Mouse (Mus musculus): ENCODE measurements around the gene Ripor2. TPM values are rescaled to one million over a fixed set of nuclear protein-coding genes. Genes with fewer than 3 reads are reported as not detected.

Gene Ripor2
- polyA plus RNA-seq, 1 experiment from 2014 or later = 0.72 TPM

DNA sequence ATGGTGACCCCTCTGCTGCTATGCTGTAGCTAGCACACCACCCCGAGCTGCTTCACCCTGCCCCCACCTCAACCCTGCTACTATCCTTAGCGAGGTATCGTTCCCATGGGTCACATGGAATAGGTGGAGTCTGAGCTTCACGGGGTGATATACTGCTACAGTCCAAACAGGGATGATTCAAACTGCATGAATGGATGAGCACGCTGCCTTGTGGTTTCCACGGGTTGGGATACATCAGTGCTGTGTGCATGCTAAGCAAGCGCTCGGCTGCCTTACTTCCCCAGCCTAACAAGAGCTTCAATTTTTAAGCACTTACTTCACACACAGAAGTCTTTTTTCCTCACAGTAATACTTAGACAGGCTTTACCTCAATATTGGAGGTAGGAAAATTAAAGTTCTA is 168.8 kb downstream of the Ripor2 start:
- no peaks in the 10 kb centered on the region for H3K27me3 ChIP-seq (ENCODE audit: control insufficient read depth, insufficient read depth, low read length)
- no peak overlapping the region for H3K27ac ChIP-seq (replicated peaks; ENCODE audit: low read depth, low read length)
- no peaks in the 10 kb centered on the region for H3K4me1 ChIP-seq (ENCODE audit: control insufficient read depth, insufficient read depth, low read length)
- no peaks in the 10 kb centered on the region for H3K9me3 ChIP-seq (ENCODE audit: control insufficient read depth, low read length)
- H3K4me2 ChIP-seq (ENCODE audit: low read depth, severe bottlenecking) = no peak overlapping the region
- no peak for ATAC-seq (ENCODE audit: insufficient number of reproducible peaks, low FRiP score, low TSS enrichment, low read depth)
- no peak overlapping the region for H3K9ac ChIP-seq (ENCODE audit: low read length)
- WGBS = 90% methylated on average over 8 of the region's 8 CpGs
- no peak for DNase-seq (ENCODE audit: low spot score)
- peaks cover 3% of the 10 kb centered on the region for H3K36me3 ChIP-seq (ENCODE audit: control insufficient read depth, insufficient read depth, low read length)
- H3K4me3 ChIP-seq (ENCODE audit: low read depth, low read length) = no peak overlapping the region

DNA sequence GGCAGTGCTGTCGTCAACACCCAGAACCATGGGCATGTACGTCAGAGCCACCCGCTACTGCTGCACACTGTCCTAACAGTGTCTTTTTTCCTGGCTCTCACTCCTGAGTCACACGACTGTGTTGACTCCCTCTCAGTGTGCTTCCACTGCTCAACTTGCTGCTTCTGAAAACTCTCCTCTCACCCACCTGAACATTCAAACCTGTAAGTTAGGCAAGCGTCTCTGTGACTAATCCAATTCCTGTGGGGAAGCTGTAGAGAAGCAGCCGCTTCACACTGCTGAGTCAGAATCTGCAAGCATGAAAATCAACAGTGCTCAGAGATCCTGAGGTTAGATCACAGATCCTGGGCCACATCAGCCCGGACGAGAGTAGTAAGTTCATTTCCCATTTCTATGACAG is 169.4 kb downstream of the Ripor2 start:
- H3K9me3 ChIP-seq (ENCODE audit: control insufficient read depth, low read length) = no peaks in the 10 kb centered on the region
- no peaks in the 10 kb centered on the region for H3K4me1 ChIP-seq (ENCODE audit: control insufficient read depth, insufficient read depth, low read length)
- WGBS = 94% methylated on average over 8 of the region's 8 CpGs
- H3K27me3 ChIP-seq (ENCODE audit: control insufficient read depth, insufficient read depth, low read length) = no peaks in the 10 kb centered on the region
- H3K4me3 ChIP-seq (ENCODE audit: low read depth, low read length) = no peak overlapping the region
- no peak overlapping the region for H3K9ac ChIP-seq (ENCODE audit: low read length)
- no peak overlapping the region for H3K4me2 ChIP-seq (ENCODE audit: low read depth, severe bottlenecking)
- no peak overlapping the region for H3K27ac ChIP-seq (replicated peaks; ENCODE audit: low read depth, low read length)
- DNase-seq (ENCODE audit: low spot score) (no peak), ATAC-seq (ENCODE audit: insufficient number of reproducible peaks, low FRiP score, low TSS enrichment, low read depth) (no peak)
- H3K36me3 ChIP-seq (ENCODE audit: control insufficient read depth, insufficient read depth, low read length) = peaks cover 5% of the 10 kb centered on the region; the same call in 1 of the 2 replicates

DNA sequence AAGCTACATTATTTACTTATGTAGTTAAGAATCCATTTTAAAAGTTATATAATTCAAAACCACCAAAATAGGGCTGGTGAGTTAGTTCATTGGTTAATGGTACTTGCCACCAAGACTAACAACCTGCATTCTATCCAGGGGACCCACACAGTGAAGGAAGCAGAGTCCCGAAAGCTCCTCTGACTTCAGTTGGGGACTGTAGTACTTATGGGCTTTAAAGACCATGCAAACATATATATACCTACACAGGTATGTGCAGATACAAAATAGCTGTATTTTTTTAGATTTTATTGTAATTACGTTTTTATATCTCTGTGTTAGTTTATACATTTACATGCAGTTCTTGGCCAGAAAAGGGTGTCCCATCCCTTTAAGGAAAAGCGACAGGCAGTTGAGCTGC is 174.8 kb downstream of the Ripor2 start:
- H3K36me3 ChIP-seq (ENCODE audit: control insufficient read depth, insufficient read depth, low read length) = peaks cover 11% of the 10 kb centered on the region; the same call in 1 of the 2 replicates
- DNase-seq (ENCODE audit: low spot score) (no peak), ATAC-seq (ENCODE audit: insufficient number of reproducible peaks, low FRiP score, low TSS enrichment, low read depth) (no peak)
- H3K4me2 ChIP-seq (ENCODE audit: low read depth, severe bottlenecking) = no peak overlapping the region
- H3K27me3 ChIP-seq (ENCODE audit: control insufficient read depth, insufficient read depth, low read length) = no peaks in the 10 kb centered on the region
- no peak overlapping the region for H3K9ac ChIP-seq (ENCODE audit: low read length)
- H3K4me3 ChIP-seq (ENCODE audit: low read depth, low read length) = no peak overlapping the region
- 95% methylated on average over 3 of the region's 3 CpGs for WGBS
- H3K27ac ChIP-seq (replicated peaks; ENCODE audit: low read depth, low read length) = no peak overlapping the region
- H3K4me1 ChIP-seq (ENCODE audit: control insufficient read depth, insufficient read depth, low read length) = peaks cover 5% of the 10 kb centered on the region; the same call in 1 of the 2 replicates
- H3K9me3 ChIP-seq (ENCODE audit: control insufficient read depth, low read length) = no peaks in the 10 kb centered on the region

DNA sequence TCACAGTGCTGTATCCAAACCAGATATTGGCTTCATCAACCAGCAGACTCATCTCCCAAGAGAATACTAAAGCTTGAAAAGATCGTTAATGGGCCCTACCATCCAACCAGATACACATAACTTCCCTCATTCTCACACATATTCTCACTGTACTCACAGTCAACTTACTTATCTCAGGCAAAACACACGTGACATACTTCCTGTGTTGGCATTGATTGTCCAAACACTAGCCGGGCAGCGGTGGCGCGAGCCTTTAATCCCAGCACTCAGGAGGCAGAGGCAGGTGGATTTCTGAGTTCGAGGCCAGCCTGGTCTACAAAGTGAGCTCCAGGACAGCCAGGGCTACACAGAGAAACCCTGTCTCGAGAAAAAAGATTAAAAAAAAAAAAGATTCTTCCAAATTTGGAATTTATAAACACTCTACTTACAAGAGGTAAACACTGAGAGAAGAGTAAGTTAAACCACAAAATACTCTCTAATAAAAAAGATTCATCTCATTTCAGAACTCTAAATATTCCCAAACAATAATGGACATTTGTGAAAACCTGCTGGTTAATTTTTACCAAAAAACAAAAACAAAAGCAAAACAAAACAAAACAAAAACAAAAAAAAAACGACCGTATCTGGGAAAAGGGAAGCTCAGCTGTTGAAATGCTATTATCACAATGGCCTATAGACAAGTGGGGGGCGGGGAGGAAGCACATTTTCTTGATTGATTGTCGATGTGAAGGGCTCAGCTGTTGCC is 176.0 kb downstream of the Ripor2 start:
- Histone ChIP-seq H3K27me3 (ENCODE audit: control insufficient read depth, insufficient read depth, low read length) (no peaks in the 10 kb centered on the region), H3K4me3 (ENCODE audit: low read depth, low read length) (no peak overlapping the region), H3K9me3 (ENCODE audit: control insufficient read depth, low read length) (no peaks in the 10 kb centered on the region), H3K4me1 (ENCODE audit: control insufficient read depth, insufficient read depth, low read length) (peaks cover 5% of the 10 kb centered on the region; the same call in 1 of the 2 replicates), H3K9ac (ENCODE audit: low read length) (no peak overlapping the region), H3K4me2 (ENCODE audit: low read depth, severe bottlenecking) (no peak overlapping the region), H3K36me3 (ENCODE audit: control insufficient read depth, insufficient read depth, low read length) (peaks cover 11% of the 10 kb centered on the region; the same call in 1 of the 2 replicates), H3K27ac (replicated peaks; ENCODE audit: low read depth, low read length) (no peak overlapping the region)
- DNase-seq (ENCODE audit: low spot score) (no peak), ATAC-seq (ENCODE audit: insufficient number of reproducible peaks, low FRiP score, low TSS enrichment, low read depth) (no peak)
- WGBS = 92% methylated on average over 12 of the region's 12 CpGs

DNA sequence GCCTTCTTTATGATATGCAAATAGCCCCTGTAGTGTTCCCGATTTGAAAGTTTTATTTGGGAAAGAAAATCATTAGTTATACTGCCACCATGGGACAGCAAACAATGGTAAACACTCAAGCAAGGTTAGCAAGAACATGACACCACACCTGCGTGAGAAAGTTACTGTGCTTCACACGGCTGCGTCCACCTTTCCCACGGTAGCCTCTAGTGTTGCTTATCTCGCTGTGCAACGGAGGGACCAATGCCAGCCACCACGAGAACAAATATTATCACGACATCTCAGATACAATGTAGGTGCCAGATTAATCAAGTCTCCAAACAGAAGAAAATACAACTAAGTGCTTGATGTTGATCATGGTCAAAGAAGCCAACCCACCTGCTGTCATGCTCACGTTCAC is 177.5 kb downstream of the Ripor2 start:
- H3K4me3 ChIP-seq (ENCODE audit: low read depth, low read length) = no peak overlapping the region
- DNase-seq (ENCODE audit: low spot score) (no peak), ATAC-seq (ENCODE audit: insufficient number of reproducible peaks, low FRiP score, low TSS enrichment, low read depth) (no peak)
- H3K27ac ChIP-seq (replicated peaks; ENCODE audit: low read depth, low read length) = no peak overlapping the region
- H3K9ac ChIP-seq (ENCODE audit: low read length) = no peak overlapping the region
- H3K9me3 ChIP-seq (ENCODE audit: control insufficient read depth, low read length) = no peaks in the 10 kb centered on the region
- peaks cover 11% of the 10 kb centered on the region; the same call in 1 of the 2 replicates for H3K36me3 ChIP-seq (ENCODE audit: control insufficient read depth, insufficient read depth, low read length)
- H3K4me2 ChIP-seq (ENCODE audit: low read depth, severe bottlenecking) = no peak overlapping the region
- H3K27me3 ChIP-seq (ENCODE audit: control insufficient read depth, insufficient read depth, low read length) = no peaks in the 10 kb centered on the region
- WGBS = 95% methylated on average over 10 of the region's 10 CpGs
- peaks cover 5% of the 10 kb centered on the region; the same call in 1 of the 2 replicates for H3K4me1 ChIP-seq (ENCODE audit: control insufficient read depth, insufficient read depth, low read length)

DNA sequence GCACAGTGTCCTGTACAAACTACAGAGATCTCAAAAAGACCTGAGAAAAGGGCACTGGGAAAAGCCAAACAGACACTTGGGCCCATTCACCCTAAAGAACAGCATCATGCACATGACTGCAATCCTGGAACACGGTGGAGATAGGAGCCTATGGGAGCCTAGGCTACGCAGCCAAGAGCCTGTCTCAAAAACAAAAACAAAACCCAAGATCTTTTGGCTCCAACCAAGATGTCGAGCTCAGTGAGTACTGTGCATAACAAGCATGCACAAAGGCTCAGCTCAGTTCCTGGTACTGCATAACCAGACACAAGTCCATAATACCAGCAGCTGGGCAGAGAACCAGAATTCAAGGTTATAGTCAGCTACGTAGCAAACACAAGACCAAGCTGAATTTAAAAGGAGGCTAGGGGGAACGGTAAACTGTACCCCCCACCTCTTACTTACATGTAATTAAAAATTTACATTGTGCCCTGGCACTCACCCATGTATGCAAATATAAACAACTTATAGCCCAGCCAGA is 178.4 kb downstream of the Ripor2 start:
- ATAC-seq (ENCODE audit: insufficient number of reproducible peaks, low FRiP score, low TSS enrichment, low read depth) (no peak), DNase-seq (ENCODE audit: low spot score) (no peak)
- H3K9ac ChIP-seq (ENCODE audit: low read length) = peak overlapping the region; percentile 96; the same call in 1 of the 2 replicates
- peak overlapping the region; percentile 65 for H3K4me2 ChIP-seq (ENCODE audit: low read depth, severe bottlenecking)
- H3K4me1 ChIP-seq (ENCODE audit: control insufficient read depth, insufficient read depth, low read length) = peaks cover 5% of the 10 kb centered on the region; the same call in 1 of the 2 replicates
- 75% methylated on average over 5 of the region's 5 CpGs for WGBS
- no peaks in the 10 kb centered on the region for H3K27me3 ChIP-seq (ENCODE audit: control insufficient read depth, insufficient read depth, low read length)
- peak overlapping the region; percentile 91 for H3K4me3 ChIP-seq (ENCODE audit: low read depth, low read length)
- H3K36me3 ChIP-seq (ENCODE audit: control insufficient read depth, insufficient read depth, low read length) = peaks cover 11% of the 10 kb centered on the region; the same call in 1 of the 2 replicates
- no peak overlapping the region for H3K27ac ChIP-seq (replicated peaks; ENCODE audit: low read depth, low read length)
- H3K9me3 ChIP-seq (ENCODE audit: control insufficient read depth, low read length) = no peaks in the 10 kb centered on the region

DNA sequence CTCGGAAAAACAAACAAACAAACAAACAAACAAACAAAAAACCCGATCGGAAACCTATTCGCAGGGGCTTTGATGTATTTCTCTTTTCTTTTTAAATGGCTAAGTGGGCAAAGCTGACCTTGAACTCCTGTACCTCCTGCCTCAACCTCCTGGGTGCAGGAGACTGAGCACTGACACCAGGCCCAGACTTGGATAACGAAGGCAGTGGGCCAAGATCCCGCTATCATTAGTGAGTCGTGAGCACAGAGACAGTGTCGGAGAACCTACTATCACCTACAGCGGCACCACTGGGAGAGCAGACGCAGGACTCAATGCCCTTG is 179.1 kb downstream of the Ripor2 start:
- Histone ChIP-seq H3K36me3 (ENCODE audit: control insufficient read depth, insufficient read depth, low read length) (peaks cover 9% of the 10 kb centered on the region; the same call in 1 of the 2 replicates), H3K4me1 (ENCODE audit: control insufficient read depth, insufficient read depth, low read length) (peaks cover 5% of the 10 kb centered on the region; the same call in 1 of the 2 replicates), H3K27ac (replicated peaks; ENCODE audit: low read depth, low read length) (peak overlapping the region; percentile 61; the same call in 1 of the 2 replicates), H3K27me3 (ENCODE audit: control insufficient read depth, insufficient read depth, low read length) (no peaks in the 10 kb centered on the region), H3K4me2 (ENCODE audit: low read depth, severe bottlenecking) (peak overlapping the region; percentile 65), H3K9me3 (ENCODE audit: control insufficient read depth, low read length) (no peaks in the 10 kb centered on the region), H3K4me3 (ENCODE audit: low read depth, low read length) (peak overlapping the region; percentile 91), H3K9ac (ENCODE audit: low read length) (peak overlapping the region; percentile 96)
- ATAC-seq (ENCODE audit: insufficient number of reproducible peaks, low FRiP score, low TSS enrichment, low read depth) (0 out of 2 replicates have a peak, but pooled peaks have one; percentile 33), DNase-seq (ENCODE audit: low spot score) (no peak)
- 7% methylated on average over 10 of the region's 10 CpGs for WGBS

DNA sequence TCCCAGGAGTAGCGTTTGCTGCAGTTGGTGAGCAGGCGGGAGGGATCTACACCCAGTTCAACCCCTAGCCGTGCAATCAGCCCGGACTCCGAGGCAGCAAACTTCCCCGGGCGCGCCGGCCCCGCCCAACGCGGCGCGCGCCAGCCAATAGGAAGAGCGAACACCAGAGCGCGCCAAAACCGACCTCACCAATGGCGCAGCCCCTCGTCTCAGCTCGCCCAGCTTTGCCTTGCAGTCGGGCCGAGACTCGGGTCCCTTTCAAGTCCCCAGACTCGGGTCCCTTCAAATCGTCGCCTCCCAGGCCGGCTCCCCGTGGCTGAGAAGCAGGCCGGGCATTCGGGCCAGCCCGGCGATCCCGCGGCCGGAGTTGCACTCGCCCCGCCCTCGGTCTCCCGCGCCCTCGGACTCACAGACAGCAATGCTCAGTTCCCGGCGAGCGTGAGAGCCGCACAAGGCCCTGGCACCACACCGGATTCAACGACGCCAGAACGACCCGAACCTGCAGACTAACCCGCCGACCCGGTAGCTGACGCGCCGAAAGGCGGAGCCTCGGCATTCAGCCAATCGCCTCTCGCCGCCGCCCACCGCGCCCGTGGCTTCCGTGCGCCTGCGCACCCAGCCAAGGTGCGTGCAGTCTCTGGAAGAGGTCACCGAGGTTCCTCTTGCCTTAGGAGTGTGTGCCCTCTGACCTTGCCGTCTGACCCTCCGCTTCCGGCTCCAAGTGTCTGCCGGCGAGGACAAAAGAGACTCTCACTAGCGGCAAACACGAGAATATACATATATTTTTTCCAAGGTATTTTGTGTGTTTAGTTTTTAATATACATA is 179.6 kb downstream of the Ripor2 start, which contains the start of gene Gmnn:
Gmnn (minus strand) TSS at position 521 of the 825 bp plus-strand sequence.
- ATAC-seq (ENCODE audit: insufficient number of reproducible peaks, low FRiP score, low TSS enrichment, low read depth) = peak; percentile 98
- Histone ChIP-seq H3K27me3 (ENCODE audit: control insufficient read depth, insufficient read depth, low read length) (no peaks in the 10 kb centered on the region), H3K27ac (replicated peaks; ENCODE audit: low read depth, low read length) (peak within 1 kb of the TSS; percentile 92), H3K9ac (ENCODE audit: low read length) (peak within 1 kb of the TSS; percentile 96), H3K9me3 (ENCODE audit: control insufficient read depth, low read length) (no peaks in the 10 kb centered on the region), H3K4me1 (ENCODE audit: control insufficient read depth, insufficient read depth, low read length) (peaks cover 5% of the 10 kb centered on the region; the same call in 1 of the 2 replicates), H3K36me3 (ENCODE audit: control insufficient read depth, insufficient read depth, low read length) (peaks cover 6% of the 10 kb centered on the region; the same call in 1 of the 2 replicates), H3K4me2 (ENCODE audit: low read depth, severe bottlenecking) (peak within 1 kb of the TSS; percentile 65), H3K4me3 (ENCODE audit: low read depth, low read length) (peak within 1 kb of the TSS; percentile 91)
- peak; percentile 92 for DNase-seq (ENCODE audit: low spot score)
- under 1% methylated on average over 77 of the region's 79 CpGs for WGBS

All from limb, embryonic 11.5 days (tissue).